In the genomic region with DNA sequence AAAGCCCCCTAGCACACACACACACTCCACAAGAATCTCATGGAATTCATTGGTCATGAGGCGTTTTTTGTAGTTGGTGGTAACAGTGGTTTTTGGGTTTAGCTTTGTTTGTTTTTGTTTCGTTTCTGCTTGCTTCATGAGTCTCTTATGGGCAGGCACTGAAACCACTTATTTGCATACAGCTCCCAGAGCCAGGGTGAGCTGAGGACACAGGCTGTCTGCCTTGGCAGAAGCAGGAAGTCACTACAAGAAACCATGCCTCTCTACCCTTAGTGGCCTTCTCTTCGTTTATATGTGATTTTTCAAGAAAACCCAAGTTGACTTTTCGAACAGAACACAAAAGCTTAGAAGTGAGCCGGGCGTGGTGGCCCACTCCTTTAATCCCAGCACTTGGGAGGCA, we compare ENCODE assay signal across 8 mouse cellular contexts.
DNase-seq lines count a peak whose midpoint lies in the region; ATAC-seq and TF ChIP-seq lines count a peak whose summit lies in the region.

No protein-coding gene starts in this region.

- WGBS in intestine, postnatal 0 days, result 59% methylated on average over 6 of the region's 6 CpGs
- 76% methylated on average over 6 of the region's 6 CpGs for WGBS in limb, embryonic 10.5 days

- no peak for TF ChIP-seq CTCF in intestine, postnatal 0 days (IDR thresholded peaks at IDR 0.05; ENCODE audit: low read depth)

- no peaks in the 10 kb centered on the region for H3K4me1 ChIP-seq in intestine, postnatal 0 days (replicated peaks; ENCODE audit: control insufficient read depth, insufficient read depth, low read length)
- H3K4me1 ChIP-seq in limb, embryonic 10.5 days, result no peaks in the 10 kb centered on the region

- H3K27ac ChIP-seq in intestine, postnatal 0 days (ENCODE audit: low read depth, low read length), result no peak overlapping the region
- no peak overlapping the region for H3K27ac ChIP-seq in limb, embryonic 10.5 days

- H3K9me3 ChIP-seq in intestine, postnatal 0 days (ENCODE audit: control insufficient read depth), result no peaks in the 10 kb centered on the region
- H3K9me3 ChIP-seq in limb, embryonic 10.5 days (replicated peaks), result no peaks in the 10 kb centered on the region

- peak; percentile 16 to 45 for DNase-seq in urinary bladder, postnatal 36 days (ENCODE audit: low spot score in 2 of 2)
- no peak for DNase-seq in urinary bladder, adult 2 months (ENCODE audit: low spot score)
- DNase-seq in brain, adult 2 months (ENCODE audit: low read depth, low spot score), result peak; percentile 59
- peak; percentile 80 to 81 for DNase-seq in kidney, postnatal 36 days
- peak; percentile 69 for DNase-seq in skeletal muscle tissue, adult 2 months (ENCODE audit: low read depth, low spot score)
- DNase-seq in embryo, embryonic 10.5 days (ENCODE audit: low spot score), result no peak
- no peak for DNase-seq in limb, embryonic 10.5 days (ENCODE audit: low spot score)

- no peak overlapping the region for H3K4me2 ChIP-seq in intestine, postnatal 0 days (replicated peaks; ENCODE audit: low read depth)

- no peaks in the 10 kb centered on the region for H3K27me3 ChIP-seq in intestine, postnatal 0 days (replicated peaks; ENCODE audit: control insufficient read depth, insufficient read depth, low read length)
- H3K27me3 ChIP-seq in limb, embryonic 10.5 days (ENCODE audit: low read depth, poor library complexity, severe bottlenecking), result no peaks in the 10 kb centered on the region

- no peak overlapping the region for H3K9ac ChIP-seq in intestine, postnatal 0 days (ENCODE audit: low read depth, low read length)

- no peak for ATAC-seq in intestine, postnatal 0 days

- no peak overlapping the region for H3K4me3 ChIP-seq in intestine, postnatal 0 days (ENCODE audit: low read depth, low read length)
- no peak overlapping the region for H3K4me3 ChIP-seq in limb, embryonic 10.5 days

- no peaks in the 10 kb centered on the region for H3K36me3 ChIP-seq in intestine, postnatal 0 days (ENCODE audit: control insufficient read depth, insufficient read depth)
- no peaks in the 10 kb centered on the region for H3K36me3 ChIP-seq in limb, embryonic 10.5 days

Comparison
In these comparisons a context has a peak if more than half of its experiments do, and no peak if none do; other contexts are left out.
1. DNase-seq: peak in urinary bladder, postnatal 36 days (2 of 2), brain, adult 2 months (single experiment), kidney, postnatal 36 days (2 of 2) and skeletal muscle tissue, adult 2 months (single experiment); none in urinary bladder, adult 2 months (single experiment), embryo, embryonic 10.5 days (single experiment) and limb, embryonic 10.5 days (single experiment).